Mouse (Mus musculus) embryonic fibroblast, embryonic 13.5 days (primary cell): ENCODE results near the gene Efna2.

Experiments used
- CTCF ChIP-seq: IDR thresholded peaks from 2 replicates; pipeline ENCODE4 v1.5.1; 2011; ENCODE audit warnings: mild to moderate bottlenecking, control low read depth, low read length, moderate library complexity, borderline replicate concordance; ENCODE audit not compliant: insufficient read depth
- POLR2A ChIP-seq: IDR thresholded peaks from 2 replicates; pipeline ENCODE4 v1.6.1; 2011; ENCODE audit warnings: low read depth, mild to moderate bottlenecking, control low read depth, low read length, moderate library complexity

- no peak for TF ChIP-seq CTCF
- TF ChIP-seq POLR2A: no peak
These were observed 44.9 kb upstream of the Efna2 start for GRCm38 (mm10) chr10:80134421-80134820.
